Mouse (Mus musculus) ovary, postnatal 36 days (tissue): ENCODE data around the gene Gm11060.
A peak's percentile ranks its signal among the peaks of the same experiment; 100 is the strongest.

ENCODE experiments used
- DNase-seq: peaks from one replicate; pipeline ENCODE4 v3.0.0; 2022; ENCODE audit warnings: low spot score, mixed read lengths

The Gm11060 gene

DNA sequence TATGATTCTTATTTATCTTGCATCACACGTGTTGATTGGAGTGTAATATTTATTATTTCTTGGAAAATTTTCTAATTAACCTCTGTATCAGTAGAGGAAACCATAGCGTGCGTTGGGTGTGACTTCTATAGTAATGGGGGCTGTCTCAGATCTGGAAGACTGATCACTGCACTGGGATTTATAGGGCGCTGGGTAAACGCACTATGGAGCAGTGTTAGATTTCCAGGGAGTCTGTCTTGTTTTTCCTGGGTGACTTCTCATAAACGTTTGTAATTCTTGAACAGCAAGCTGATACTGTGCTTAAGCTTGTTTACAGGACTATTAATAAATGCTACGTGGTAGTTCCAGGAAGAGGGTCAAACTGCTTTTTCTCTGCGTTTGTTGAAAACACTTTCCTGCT lies 25.9 kb downstream of the Gm11060 start:
- DNase-seq: no peak

GRCm38 (mm10) chr2:105122216-105122615 lies 30.4 kb downstream of the Gm11060 start:
- DNase-seq: no peak

DNA sequence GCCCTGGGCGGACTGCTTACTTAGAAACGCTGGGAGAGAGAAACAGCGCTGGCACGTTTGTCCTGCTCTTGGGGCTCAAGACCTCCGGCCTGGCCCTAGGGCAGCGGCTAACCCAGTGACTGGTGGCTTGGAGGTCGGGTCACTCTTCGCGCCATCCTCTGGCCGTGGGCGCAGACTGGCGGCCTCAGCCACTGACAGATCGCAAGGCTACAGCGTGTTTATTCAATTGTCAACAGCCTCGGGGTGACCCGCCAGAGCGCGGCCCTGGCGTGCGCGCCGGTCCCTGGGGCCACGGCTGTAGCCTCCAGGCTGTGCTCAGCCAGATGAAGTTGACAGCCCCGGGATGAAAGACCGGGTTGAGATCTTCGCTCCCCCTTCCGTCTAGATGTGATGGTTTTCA lies 31.1 kb downstream of the Gm11060 start:
- peak; percentile 65 for DNase-seq

- DNase-seq: no peak
Observed at GRCm38 (mm10) chr2:105123431-105123830, 31.6 kb downstream of the Gm11060 start.

- no peak for DNase-seq
Observed at GRCm38 (mm10) chr2:105123881-105124280, 32.1 kb downstream of the Gm11060 start.

DNA sequence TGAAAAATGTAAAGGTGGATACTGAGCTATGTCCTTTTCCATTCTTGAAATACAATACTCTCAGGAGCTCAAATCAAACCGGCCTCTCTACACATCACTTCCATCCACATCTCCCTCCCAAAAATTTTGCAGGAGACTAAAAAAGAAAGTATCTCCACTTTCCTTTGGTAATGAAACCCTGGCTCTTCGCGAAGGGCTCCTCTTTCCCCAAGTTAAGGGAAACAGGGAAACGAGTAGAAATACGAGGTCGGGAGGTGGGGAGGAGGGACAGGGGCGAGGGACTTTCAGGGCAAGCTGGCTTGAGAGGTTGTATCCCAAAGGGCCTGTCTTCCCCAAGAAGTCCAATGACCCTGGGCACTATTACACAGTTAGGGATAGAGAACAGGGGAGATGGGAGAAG lies 32.6 kb downstream of the Gm11060 start:
- DNase-seq: no peak

DNA sequence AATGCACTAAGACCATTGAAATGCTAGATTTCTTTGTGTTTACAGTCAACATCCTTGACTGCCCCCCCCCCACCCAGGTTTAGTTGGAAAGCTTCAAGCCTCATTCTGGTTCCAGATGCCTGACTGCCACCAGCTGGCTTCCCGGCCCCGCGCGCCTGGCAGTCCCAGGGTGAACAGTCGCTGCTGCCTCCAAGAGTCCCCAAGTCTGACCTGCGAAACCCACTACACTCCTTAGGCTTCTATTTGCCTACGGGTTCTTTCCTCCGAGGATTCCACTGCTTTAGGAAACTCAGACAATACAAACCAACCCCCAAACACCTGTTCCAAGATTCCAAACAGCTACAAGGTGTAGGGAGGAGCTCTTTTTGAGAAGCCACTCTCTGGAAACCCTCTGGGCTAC lies 33.4 kb downstream of the Gm11060 start:
- no peak for DNase-seq

DNA sequence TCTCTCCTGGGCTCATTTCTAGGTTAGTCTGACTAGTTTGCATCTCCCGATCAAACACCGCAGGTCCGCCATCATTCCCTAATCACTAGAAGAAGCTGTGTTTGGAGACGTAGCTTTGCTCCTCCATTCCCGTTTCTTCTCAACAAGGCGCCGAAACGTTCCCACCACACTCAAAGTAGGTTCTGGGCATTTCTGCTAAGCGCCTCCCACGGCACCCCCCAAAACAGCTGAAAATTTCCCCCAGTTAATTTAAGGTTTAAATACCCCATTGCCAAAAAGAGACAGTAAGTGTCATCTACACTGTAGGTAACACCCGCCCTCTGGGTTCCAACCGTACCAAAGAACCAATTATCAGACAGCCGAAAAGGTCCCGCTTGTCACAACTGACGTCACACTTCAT lies 33.8 kb downstream of the Gm11060 start:
- no peak for DNase-seq

DNA sequence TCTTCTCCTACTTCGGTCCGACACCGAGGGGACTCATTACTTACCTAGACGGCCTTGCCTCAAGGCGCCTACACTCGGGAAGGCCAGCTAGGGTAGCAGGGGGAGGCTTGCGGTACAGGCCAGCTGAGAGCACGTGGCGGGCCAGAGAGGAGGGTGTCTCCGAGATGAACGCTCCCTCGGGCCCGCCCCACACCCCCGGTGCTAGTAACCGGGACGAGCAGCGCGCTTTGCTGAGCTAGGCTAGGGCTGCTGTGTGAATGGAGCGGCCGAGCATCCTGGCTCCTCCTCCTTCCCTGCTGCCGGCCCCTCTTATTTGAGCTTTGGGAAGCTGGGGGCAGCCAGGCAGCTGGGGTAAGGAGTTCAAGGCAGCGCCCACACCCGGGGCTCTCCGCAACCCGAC lies 34.5 kb downstream of the Gm11060 start, which contains the start of gene Wt1:
Wt1 (plus strand) TSS at position 251 of the 400 bp plus-strand sequence.
- DNase-seq: peak; percentile 87

DNA sequence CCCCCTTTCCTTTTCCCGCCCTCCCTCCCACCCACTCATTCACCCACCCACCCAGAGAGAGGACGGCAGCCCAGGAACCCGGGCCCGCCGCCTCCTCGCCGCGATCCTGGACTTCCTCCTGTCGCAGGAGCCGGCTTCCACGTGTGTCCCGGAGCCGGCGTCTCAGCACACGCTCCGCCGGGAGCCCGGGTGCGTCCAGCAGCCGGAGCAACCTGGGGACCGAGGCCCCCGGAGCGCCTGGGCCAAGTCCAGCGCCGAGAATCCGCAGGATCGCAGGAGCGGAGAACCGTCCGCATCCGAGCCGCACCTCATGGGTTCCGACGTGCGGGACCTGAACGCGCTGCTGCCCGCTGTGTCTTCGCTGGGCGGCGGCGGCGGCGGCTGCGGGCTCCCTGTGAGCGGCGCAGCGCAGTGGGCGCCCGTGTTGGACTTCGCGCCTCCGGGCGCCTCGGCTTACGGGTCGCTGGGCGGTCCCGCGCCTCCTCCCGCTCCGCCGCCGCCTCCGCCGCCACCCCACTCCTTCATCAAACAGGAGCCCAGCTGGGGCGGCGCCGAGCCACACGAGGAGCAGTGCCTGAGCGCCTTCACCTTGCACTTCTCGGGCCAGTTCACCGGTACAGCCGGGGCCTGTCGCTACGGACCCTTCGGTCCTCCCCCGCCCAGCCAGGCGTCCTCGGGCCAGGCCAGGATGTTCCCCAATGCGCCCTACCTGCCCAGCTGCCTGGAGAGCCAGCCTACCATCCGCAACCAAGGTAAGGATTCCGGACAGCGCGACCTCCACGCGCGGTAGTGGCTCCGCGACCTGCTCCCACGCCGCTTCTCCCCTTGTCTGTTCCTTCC lies 35.1 kb downstream of the Gm11060 start:
- DNase-seq: peak; percentile 49

GRCm38 (mm10) chr2:105127531-105128480 lies 36.0 kb downstream of the Gm11060 start:
- peak; percentile 28 for DNase-seq

GRCm38 (mm10) chr2:105128564-105128963 lies 36.7 kb downstream of the Gm11060 start:
- DNase-seq: no peak

GRCm38 (mm10) chr2:105130351-105131060 lies 38.7 kb downstream of the Gm11060 start:
- peak; percentile 67 for DNase-seq

- DNase-seq: no peak
Observed at GRCm38 (mm10) chr2:105131061-105131810, 39.4 kb downstream of the Gm11060 start.

DNA sequence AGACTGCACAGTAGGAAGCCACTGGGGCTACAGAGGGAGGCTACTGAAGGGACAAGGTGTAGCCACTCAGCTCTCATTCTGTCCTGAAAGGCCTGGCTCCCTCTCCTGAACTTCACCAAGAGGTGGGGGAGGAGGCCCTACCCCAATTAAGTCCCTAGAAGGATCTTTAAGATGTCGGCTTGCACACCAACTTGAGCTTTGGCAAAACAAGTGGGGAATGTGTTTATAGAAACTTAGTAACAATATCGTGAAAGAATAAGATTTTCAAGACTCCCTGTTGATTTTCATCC lies 39.9 kb downstream of the Gm11060 start:
- DNase-seq: no peak

GRCm38 (mm10) chr2:105132300-105132699 lies 40.5 kb downstream of the Gm11060 start:
- DNase-seq: peak; percentile 51

- peak; percentile 34 for DNase-seq
Observed at GRCm38 (mm10) chr2:105132933-105133795, 41.3 kb downstream of the Gm11060 start.

- DNase-seq: peak; percentile 62
Observed at GRCm38 (mm10) chr2:105134296-105134695, 42.5 kb downstream of the Gm11060 start.

DNA sequence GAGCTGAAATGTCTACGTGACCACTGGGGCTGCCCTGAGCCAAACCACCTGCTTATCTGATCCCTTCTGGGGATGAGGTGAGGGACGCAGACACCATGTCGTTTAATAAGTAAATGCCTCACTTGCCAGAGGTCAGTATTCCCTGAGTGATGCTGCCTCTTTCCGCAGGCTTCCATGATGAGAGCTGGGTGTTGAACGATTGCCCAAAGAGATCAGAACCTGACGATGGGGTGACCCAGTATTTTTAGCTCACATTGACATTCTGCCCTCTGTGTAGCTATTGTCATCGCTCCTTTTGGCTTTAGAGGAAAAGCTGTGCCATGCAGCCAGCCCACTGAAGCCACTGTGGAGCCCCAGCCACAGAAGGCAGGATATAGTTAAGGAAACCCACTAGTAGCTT lies 47.7 kb downstream of the Gm11060 start:
- DNase-seq: no peak

DNA sequence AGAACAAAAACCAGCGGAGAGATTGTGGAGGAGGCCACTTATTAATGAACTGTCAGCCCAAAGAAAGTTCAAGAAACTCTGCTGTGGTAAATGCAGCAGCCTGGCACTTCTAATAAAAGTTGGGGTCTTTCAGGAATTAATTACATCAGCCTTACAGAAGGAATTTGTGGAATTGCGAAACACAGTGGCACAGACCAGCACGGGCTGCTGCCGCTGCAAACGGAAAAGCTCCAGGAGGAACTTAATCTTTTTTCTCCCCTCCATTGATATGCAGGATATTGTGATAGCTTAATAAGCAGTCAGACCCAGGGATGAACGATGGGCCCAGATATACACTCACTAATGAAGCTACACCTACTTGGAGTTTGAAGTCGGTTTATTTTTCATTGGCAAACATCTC lies 49.6 kb downstream of the Gm11060 start:
- no peak for DNase-seq
